Mouse (Mus musculus) gastrocnemius, postnatal 25 days (tissue): ENCODE measurements around the gene Mrto4. TPM values are rescaled to one million over a fixed set of nuclear protein-coding genes. Genes with fewer than 3 reads are reported as not detected.
"Not testable (repeated sequence)": the region's sequence is repeated elsewhere in the genome, so short reads cannot be mapped to it uniquely, and the experiment has no call there.

Experiments used
- DNase-seq: peaks from one replicate; pipeline ENCODE4 v3.0.0; 2022
- long read RNA-seq, 2 experiments: library from polyadenylated mRNA; stranded (forward); transcript quantifications; one replicate each; pipeline ENCODE4 v2.0.0; 2021
- total RNA-seq, 2 experiments: library from RNA; stranded (reverse); gene quantifications; 1 replicate in 1 of 2; 2 replicates in 1 of 2; pipeline ENCODE4 v1.2.3; 2021

The Mrto4 gene
- total RNA-seq, result 10 to 100 TPM; 32.7 to 33.3 TPM
- long read RNA-seq, experiment 1, transcript Mrto4-202 (8 exons, 1,221 nt), result major isoform, 43 of 47 reads
- long read RNA-seq, experiment 1, partial matches to known transcripts, result 3 of 47 reads
- long read RNA-seq, experiment 1, other reads (novel, unspliced or antisense), result 1 of 47 reads
- long read RNA-seq, experiment 2, transcript Mrto4-202 (8 exons, 1,221 nt), result major isoform, 25 of 30 reads
- long read RNA-seq, experiment 2, partial matches to known transcripts, result 0 of 30 reads
- long read RNA-seq, experiment 2, other reads (novel, unspliced or antisense), result 5 of 30 reads

- DNase-seq, result peak; percentile 81
Measured at GRCm38 (mm10) chr4:139351931-139352711, at the start of gene Mrto4, which contains the start of the genes Emc1 and Ubr4. Mrto4 (minus strand) TSS chr4:139352576. Emc1 (plus strand) TSS chr4:139352587. Ubr4 (plus strand) TSS chr4:139352609.

- no peak for DNase-seq
Measured at GRCm38 (mm10) chr4:139400487-139400886, 48.1 kb upstream of the Mrto4 start.

- DNase-seq, result no peak
Measured at GRCm38 (mm10) chr4:139395431-139395830, 43.1 kb upstream of the Mrto4 start.

DNA sequence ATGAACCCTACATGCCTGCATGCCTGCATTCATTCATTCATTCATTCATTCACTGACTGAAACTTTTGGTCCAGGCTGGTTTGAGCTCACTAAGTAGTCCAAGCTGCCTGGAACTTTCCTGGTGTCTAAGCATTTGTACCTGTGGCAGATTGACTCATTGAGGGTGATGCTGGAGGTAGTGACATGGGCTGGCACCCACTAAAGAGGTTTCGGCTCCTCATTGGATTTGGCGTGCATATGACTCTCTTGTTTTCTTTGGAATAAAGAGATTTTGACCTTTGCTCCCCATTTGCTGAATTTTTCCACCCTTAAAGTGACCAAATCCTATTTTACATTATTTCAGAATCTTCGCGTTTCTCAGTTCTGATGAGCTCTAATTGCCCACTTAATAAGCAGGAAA lies 37.2 kb upstream of the Mrto4 start:
- no peak for DNase-seq

DNA sequence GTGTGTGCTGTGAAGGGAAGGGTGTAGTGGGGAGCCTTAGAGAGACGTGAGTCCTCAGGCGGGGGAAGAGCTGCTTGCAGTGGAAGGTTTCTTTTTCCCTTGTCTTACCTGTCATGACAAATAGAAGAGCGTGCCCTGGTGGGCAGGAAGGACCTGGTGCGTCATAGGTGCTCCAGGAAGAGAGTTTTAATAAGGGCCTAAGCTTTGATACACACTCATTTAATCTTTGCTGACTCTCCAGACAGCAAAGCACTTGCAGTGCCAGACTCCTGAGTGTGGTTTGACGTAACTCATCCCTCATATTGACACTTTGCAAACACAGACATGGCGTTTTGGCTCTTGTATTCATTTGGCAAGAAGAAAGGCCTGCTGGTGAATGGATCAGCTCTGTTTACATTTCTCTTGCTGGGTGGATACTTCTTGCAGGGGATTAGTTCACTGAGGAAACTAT lies 34.5 kb upstream of the Mrto4 start:
- no peak for DNase-seq

DNA sequence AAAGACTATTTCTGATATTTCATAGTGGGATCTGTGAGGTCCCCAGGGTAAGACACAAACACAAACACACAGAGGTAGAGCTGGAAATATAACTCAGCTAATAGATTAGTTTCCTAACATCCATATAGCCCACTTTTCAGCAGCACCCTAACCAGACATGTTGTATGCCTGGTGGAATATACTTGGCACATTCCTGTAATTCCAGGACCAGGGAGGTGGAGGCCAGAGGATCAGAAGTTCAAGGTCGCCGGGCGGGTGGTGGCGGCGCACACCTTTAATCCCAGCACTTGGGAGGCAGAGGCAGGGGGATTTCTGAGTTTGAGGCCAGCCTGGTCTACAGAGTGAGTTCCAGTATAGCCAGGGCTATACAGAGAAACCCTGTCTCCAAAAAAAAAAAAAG lies 33.5 kb upstream of the Mrto4 start:
- not testable (repeated sequence) for DNase-seq

- no peak for DNase-seq
Measured at GRCm38 (mm10) chr4:139382231-139382630, 29.9 kb upstream of the Mrto4 start.

DNA sequence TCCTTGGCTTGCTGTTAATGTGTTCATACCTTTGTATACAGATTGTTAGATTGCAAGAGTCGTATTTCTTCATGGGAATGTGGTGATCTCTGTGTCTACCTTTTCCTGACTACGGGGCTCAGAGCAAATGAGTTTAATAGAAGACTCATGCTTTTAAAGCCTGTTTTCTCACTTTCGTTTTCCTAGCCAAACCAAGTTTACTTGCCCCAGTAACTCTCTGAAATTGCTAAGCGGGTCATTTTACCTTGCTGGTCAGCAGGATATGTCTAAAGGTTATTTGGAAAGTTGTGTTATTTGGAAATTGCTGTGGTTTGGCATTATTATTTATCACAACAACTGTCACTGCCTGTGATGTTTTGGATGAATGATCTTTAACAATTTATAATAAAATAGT lies 29.1 kb upstream of the Mrto4 start:
- DNase-seq, result no peak

DNA sequence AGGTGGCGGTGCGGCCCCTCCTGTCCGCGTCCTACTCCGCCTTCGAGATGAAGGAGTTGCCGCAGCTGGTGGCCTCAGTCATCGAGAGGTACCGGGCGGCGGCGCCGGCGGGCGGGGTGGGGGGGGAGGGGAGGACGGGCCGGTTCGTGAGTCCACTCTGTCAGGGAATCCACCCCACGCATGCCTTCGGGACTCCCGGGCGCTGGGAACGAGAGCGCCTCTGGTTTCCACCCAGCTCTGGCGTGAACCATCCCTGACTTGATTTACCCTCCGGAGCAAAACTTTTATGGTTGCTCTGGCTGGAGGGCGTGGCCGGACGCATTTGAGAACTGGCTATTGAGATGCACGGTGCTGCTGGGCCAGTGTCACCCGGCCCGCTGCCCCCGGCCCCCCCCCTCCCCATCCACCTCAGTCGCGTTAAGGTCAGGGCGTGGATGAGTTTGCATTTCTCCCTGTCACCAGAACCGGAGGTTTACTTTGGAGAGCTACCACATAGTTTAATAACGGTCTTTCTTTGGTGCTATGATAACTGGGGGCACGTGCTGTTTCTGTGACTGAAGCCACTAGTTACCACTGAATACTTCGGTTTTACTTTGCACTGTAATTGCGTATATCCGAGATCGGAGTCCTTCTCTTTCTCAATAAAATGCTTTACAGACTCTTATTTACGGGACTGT lies 28.5 kb upstream of the Mrto4 start:
- DNase-seq, result no peak

DNA sequence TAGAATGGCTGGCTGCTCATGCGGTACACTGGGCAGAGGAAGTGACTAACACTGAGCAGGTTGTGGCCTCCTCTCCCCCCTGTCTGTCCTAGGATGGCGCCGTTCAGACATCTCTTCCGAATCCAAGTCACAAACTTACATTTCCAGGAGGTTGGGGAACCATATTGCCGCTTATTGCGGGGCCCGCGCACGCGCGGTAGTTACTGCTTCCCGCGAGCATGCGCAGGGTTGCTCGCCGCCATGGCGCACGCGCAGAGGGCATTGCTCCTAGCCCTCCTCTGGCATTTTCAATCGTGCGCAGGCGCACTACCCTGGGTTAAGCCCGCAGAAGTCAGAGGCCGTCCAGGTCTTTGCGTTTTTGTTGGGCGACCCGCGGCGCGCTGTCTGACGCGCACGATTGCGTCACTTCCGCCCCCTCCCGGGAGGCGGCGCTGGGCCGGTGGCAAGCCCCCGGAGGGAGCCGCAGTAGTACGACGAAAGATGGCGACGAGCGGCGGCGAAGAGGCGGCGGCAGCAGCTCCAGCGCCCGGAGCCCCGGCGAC lies 27.9 kb upstream of the Mrto4 start:
- DNase-seq, result peak; percentile 99

GRCm38 (mm10) chr4:139379719-139380118 lies 27.3 kb upstream of the Mrto4 start:
- DNase-seq, result no peak

DNA sequence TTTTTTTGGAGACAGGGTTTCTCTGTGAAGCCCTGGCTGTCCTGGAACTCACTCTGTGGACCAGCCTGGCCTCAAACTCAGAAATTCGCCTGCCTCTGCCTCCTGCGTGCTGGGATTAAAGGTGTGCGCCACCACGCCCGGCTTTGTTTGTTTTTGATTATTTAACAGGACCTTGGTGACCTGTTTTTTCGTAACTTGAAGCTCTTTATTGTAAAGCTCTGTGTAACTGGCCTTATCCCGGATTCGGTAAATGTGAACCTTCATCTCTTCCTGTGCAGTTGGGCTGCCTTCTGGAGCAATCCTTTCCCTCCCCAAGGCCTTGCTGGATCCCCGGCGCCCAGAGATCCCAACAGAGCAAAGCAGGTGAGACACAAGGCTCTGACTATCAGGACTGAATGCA lies 21.2 kb upstream of the Mrto4 start:
- no peak for DNase-seq

- no peak for DNase-seq
Measured at GRCm38 (mm10) chr4:139373130-139373529, 20.8 kb upstream of the Mrto4 start.

DNA sequence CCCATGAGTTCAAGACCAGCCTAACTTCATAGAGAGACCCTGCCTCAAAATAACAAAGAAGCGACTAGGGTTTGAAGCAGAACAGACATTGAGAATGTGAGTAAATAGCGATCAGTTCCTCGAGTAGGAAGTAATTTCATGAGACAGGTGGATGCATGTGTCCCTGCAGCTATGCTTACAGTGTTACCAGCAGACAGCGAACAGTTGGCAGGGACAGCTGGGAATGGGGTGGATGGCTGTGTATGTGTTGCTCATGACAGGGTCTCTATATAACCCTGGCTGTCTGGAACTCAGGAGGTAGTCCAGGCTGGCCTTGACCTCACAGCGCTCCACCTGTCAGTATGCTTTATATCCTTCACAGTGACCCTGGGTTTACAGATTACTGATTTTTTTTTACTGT lies 15.7 kb upstream of the Mrto4 start:
- DNase-seq, result no peak

DNA sequence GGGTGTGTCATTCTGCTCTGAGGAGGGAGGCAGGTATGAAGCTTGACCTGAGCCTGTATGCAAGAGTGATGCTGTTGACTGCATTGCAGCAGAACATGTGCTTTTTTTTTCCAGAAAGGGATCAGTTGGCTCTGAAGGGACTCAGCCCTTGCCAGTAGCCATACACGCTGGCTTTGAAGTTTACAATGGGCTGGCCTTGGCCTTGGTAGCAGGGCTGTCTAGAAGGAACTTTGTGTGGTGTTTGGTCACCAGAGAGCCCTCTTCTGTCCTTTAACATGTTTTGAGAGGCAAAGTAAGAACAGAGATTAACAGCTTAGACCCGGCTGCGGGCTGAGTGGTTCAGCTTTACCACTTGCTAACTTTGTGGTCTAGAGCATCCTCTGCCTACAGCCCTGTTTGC lies 15.0 kb upstream of the Mrto4 start:
- no peak for DNase-seq

- DNase-seq, result no peak
Measured at GRCm38 (mm10) chr4:139360761-139361548, 8.6 kb upstream of the Mrto4 start.

- no peak for DNase-seq
Measured at GRCm38 (mm10) chr4:139357211-139357610, 4.8 kb upstream of the Mrto4 start.

GRCm38 (mm10) chr4:139352832-139353231 lies 456 bp upstream of the Mrto4 start:
- no peak for DNase-seq

GRCm38 (mm10) chr4:139345416-139346019 lies 6.9 kb downstream of the Mrto4 start:
- no peak for DNase-seq

DNA sequence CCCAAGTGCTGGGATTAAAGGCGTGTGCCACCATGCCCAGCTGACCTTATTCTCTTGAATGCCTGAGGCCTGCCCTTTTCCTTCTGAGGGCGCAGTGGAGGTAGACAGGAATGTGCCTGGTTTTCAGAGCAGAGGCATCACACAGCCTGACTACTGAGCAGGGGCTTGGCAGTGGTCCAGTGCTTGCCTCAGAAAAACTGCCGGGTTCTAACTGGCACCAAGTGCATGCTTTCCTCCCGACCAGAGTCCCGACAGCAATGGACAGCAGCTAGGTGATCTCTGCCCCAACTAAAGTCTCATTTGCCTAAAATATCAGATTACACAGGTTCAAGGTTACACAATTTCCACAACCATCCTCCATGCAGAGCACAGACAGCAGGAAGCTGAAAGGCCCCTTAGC lies 8.7 kb downstream of the Mrto4 start:
- no peak for DNase-seq

DNA sequence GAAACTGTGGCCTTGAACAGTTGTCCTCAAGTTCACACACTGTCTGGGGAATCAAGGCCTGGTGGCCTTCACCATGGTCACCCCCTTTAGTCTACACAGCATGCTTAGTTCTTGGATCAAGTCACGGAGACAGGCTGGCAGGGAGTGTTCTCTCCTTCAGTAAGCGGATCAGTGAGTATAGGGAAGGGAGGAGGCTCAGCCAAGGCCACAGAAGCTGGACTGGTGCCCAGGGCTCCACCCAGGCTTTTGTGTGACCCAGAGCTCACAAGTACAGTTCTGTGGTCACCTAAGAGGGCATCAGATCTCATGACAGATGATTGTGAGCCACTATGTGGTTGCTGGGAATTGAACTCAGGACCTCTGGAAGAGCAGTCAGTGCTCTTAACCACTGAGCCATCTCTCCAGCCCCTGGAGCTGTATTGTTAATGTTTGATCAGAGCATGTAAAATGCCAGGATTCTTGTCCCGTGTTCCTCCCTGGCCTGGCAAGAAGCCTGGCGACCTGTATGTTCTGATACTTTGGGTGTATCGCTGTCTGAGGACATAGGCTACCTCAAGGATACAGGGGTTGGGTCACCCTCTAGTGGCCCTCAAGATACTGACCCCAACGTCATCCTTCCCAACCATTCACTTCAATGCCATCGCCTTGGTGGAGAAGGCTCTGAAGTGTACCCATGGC lies 10.7 kb downstream of the Mrto4 start:
- DNase-seq, result no peak
